Mouse (Mus musculus) retina, adult 2 months (tissue): Measurements from ENCODE around the gene Napb.
A peak's percentile ranks its signal among the peaks of the same experiment; 100 is the strongest.
"Not testable (repeated sequence)": the region's sequence is repeated elsewhere in the genome, so short reads cannot be mapped to it uniquely, and the experiment has no call there.

Experiments used
- DNase-seq: peaks from one replicate; pipeline ENCODE4 v3.0.0-alpha.2; 2012; ENCODE audit warnings: low read depth, low spot score

Napb gene

GRCm38 (mm10) chr2:148732327-148733000 lies at the start of gene Napb:
TSS of gene Napb (minus strand) at chr2:148732467.
- DNase-seq = peak; percentile 89

GRCm38 (mm10) chr2:148781709-148782108 lies 49.4 kb upstream of the Napb start, which contains the start of gene 8030411F24Rik:
TSS of gene 8030411F24Rik (plus strand) at chr2:148782009.
- DNase-seq = no peak

DNA sequence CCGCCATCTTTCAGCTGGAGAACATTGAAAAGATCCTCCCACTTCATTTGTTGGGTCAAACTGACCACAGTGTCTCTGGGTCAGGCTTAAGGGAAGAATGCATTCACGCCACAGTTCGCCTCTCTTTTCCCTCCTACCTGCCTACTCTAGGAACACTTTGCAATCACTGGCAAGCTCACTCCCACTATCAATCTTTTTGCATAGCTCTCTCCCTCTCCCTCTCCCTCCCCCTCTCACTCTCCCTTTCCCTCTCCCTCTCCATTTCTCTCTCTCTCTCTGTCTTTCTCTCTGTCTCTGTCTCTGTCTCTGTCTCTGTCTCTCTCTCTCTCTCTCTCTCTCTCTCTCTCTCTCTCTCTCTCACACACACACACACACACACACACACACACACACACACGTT lies 39.1 kb upstream of the Napb start, which contains the start of gene Cst11:
Gene Cst11 (minus strand): TSS at position 101 of the 400 bp plus-strand sequence.
- DNase-seq = not testable (repeated sequence)

DNA sequence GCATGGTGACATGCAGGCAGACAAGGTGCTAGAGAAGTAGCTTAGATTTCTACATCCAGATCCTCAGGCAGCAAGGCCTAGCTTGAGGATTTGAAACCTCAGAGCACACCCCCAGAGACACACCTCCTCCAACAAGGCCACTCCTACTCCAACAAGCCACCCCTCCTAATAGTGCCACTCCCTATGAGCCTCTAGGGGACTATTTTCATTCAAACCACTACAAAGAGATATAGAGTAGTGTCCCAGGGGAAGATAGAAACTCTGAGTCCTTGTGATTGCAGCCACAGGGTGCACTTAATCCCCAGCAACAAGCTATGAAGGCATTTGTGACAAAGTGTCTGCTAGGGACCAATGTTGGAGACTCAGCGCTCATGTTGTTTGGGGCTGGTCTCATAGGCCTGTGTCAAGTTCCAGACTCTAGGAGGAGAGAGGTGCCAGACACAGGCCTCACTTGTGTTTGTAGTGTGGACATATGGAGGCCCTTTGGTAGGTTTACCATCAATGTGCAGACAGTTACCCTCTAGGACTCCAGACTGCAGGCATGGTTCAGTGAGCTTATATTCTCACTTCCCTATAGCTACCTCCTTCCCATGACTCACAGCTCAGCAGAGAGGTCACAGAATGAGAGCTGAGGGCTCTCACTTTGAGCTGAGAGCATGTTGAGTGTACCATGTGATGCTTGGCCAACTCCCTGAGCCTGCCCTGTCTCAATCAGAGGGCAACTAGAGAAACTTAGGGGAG lies 31.6 kb upstream of the Napb start:
- DNase-seq = no peak

GRCm38 (mm10) chr2:148754310-148754846 lies 22.1 kb upstream of the Napb start:
- DNase-seq = no peak

GRCm38 (mm10) chr2:148751893-148752813 lies 19.9 kb upstream of the Napb start:
- peak; percentile 68 for DNase-seq

- DNase-seq = no peak
Measured at GRCm38 (mm10) chr2:148750058-148750457, 17.8 kb upstream of the Napb start, which contains the start of gene Cstl1. TSS of gene Cstl1 (plus strand) at chr2:148750358.

DNA sequence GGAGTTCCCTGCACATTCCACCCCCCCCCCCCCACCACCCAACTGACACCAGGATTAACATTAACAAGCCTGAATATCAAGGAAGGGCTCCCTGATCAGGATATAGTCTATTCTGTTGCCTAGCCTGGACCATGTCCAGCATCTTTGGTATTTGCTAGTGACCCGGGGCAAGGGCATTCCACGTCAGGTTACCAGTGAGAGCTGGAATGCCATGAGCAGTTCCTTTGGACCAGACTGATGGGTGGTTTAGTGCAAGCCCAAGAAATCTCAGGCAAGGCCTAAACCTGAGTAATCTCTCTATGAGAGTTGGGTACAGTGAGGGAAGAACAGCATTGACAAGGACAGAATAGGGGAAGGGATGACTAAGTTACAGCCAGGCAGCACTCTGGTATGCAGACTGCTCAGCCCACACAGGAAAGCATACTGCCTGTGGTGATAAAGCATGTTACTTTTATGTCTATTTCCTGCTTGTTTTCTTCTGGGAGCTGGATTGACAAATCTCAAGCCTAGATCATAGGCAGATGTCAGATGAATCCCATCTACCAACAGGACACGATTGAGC lies 11.7 kb upstream of the Napb start:
- no peak for DNase-seq

- DNase-seq = no peak
Measured at GRCm38 (mm10) chr2:148743001-148743400, 10.7 kb upstream of the Napb start.

GRCm38 (mm10) chr2:148731614-148732326 lies 497 bp downstream of the Napb start:
- DNase-seq = no peak

- DNase-seq = no peak
Measured at GRCm38 (mm10) chr2:148719271-148719995, 12.8 kb downstream of the Napb start.

- peak; percentile 39 for DNase-seq
Measured at GRCm38 (mm10) chr2:148717072-148717471, 15.2 kb downstream of the Napb start.

DNA sequence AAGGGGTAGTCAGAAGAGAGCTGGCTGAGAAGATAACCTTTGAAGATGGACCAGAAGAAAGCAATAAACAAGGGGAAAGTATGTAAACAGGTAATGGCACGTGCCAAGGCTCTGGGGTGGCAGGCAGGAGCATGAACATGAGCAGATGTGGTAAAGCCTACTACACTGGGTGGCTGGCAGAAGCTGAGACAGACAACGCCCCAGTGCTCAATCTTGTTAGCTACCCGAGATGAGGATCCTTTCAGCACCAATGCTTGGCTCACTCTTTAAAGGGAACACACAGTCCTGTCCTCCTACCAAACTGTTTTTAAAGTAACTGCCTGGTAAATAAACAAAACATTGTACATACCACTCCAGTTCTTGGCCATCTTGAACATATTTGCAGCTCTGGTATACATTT lies 19.9 kb downstream of the Napb start:
- no peak for DNase-seq

- no peak for DNase-seq
Measured at GRCm38 (mm10) chr2:148707202-148707530, 25.1 kb downstream of the Napb start.

DNA sequence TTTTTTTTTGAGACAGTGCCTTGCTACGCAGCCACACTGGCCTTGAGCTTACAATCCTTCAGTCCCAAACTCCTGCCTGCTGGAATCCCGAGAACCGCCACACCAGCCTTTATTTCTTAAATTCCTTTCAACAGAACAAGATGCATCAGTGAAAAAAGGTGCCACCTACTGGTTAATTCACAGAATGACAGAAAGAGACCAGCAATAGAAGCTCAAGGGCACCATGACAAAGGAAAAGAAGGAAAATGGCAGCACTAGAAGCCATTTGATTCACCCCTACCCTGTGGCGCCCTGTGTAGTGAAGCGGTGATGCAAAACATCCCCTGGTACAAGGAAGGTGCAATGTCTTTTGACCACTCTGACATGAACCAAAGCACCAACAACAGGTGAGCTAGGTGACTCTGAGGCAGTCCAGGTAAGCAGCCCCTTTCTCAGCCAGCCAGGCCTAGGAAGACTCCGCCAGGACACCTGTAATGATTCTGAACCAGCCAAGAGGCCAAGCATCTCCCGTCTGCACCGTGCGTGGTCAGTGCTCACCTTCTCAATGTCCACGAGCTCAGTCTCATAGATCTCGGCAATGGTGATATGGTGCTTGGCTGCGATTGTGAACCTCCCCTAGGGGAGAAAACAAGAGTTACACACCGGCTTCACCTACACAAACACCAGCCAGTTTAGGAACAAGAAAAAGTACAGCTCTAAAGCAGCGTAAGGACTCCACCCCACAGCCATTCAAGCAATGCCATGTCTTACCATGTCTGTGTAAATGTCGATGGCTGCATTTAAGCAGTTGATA lies 25.7 kb downstream of the Napb start:
- DNase-seq = no peak

GRCm38 (mm10) chr2:148698571-148698970 lies 33.7 kb downstream of the Napb start:
- no peak for DNase-seq

GRCm38 (mm10) chr2:148690781-148691180 lies 41.5 kb downstream of the Napb start:
- no peak for DNase-seq

DNA sequence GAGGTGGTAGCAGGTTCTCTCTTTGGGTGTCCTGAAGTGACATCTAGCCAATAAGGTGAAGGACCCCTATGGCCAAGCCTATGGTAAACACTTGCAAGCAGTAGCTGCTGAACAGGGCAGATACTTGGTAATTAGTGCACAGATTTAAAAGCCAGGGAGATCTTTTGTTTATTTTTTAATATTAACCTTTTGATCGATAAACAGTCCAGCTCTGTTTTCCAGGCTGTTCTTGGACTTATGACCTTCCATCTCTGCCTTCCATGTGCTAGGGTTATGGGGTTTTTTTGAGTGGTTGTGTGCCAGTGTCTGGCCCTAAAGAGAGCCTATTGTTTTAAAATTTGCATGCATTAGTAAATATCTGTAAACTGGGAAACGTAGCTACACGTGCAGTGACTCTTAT lies 42.0 kb downstream of the Napb start:
- DNase-seq = no peak

DNA sequence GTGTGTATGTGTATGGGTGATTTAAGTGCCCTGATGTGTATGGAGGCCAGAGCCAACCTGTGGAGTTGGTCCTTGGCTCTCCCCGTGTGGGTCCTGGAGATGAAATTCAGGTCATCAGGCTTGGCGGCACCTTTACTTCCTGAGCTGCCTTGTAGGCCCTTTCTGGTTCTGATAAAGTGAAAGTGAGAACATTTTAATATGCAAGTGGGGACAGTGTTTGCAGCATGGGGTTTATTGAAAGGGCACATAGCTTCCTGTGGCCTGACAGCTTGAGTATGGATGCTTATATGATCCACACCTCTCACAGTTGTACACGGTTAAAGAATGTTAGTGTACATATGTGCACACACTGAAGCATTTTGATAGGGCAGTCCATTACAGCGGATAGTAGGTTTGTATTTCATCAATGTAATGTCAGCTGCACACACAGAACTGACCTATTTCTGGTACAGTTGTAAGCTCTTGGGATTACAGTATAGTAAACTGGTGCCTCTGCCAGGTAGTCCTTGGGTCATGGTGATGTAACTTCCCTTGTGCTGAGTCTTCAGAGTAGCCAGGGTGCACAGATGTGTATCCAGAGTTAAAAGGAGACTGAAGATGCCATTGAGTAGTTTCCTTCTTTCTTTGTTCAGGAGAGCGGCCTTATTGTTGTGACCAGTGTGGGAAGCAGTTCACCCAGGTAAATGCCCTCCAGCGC lies 42.7 kb downstream of the Napb start:
- no peak for DNase-seq
